In the genomic region with DNA sequence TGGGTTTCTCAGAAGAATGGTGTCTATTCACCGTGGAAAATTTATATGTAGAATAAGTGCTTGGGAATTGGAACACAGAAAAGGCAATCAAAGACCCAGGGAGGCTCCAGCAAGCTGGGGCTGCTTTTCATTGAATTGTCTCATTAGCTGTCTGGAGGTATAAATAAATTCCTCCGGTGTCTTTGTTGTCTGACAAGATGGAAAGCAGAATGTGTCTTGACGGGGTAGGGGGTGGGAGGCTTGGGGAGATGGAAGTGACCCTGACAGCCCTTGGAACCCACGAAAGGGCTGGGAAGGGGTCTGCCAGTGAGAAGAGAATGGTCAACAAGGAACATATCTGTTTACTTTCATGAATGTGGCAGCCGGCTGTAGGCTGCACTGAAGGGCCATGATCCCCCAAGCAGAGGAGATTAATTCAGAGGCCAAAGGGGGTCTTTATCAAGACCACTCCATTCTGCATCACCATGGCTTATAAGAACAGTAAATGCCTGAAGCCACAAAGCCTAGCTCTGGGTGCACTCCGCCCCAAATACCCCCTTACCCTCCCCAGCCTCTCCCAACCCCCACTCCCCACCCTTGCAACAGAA, we compare ENCODE assay signal across 12 mouse cellular contexts.
A peak's percentile ranks its signal among the peaks of the same experiment; 100 is the strongest.
DNase-seq lines count a peak whose midpoint lies in the region; ATAC-seq lines count a peak whose summit lies in the region.
"Had no signal": no experiment of that assay in that cellular context is flagged by ENCODE, and none has a peak within 500 bp of the region (broad histone marks: within the 10 kb centered on the region; RNA-seq: fewer than 3 reads in every experiment).

No protein-coding gene starts in this region.

- no peak overlapping the region for H3K4me3 ChIP-seq in embryonic facial prominence, embryonic 11.5 days (ENCODE audit: low read depth, low read length)
- no peak overlapping the region for H3K4me3 ChIP-seq in hindbrain, embryonic 13.5 days
- H3K4me3 ChIP-seq in midbrain, embryonic 15.5 days: no peak overlapping the region

- H3K4me1 ChIP-seq in embryonic facial prominence, embryonic 11.5 days (ENCODE audit: control insufficient read depth, insufficient read depth, low read length): no peaks in the 10 kb centered on the region
- peaks cover 21% of the 10 kb centered on the region for H3K4me1 ChIP-seq in hindbrain, embryonic 13.5 days (replicated peaks)
- H3K4me1 ChIP-seq in midbrain, embryonic 15.5 days: peaks cover 11% of the 10 kb centered on the region

- no peak overlapping the region for H3K27ac ChIP-seq in embryonic facial prominence, embryonic 11.5 days (replicated peaks; ENCODE audit: low read depth, low read length)
- peak overlapping the region; percentile 78 for H3K27ac ChIP-seq in hindbrain, embryonic 13.5 days
- peak overlapping the region; percentile 45 for H3K27ac ChIP-seq in midbrain, embryonic 15.5 days

- DNase-seq in embryonic facial prominence, embryonic 11.5 days (ENCODE audit: low spot score): no peak
- DNase-seq in retina, postnatal 1 day: peak; percentile 50
- no peak for DNase-seq in adipocyte (ENCODE audit: low spot score)
- DNase-seq in heart, adult 18-20 months: no peak
- no peak for DNase-seq in natural killer cell, adult 2 months (ENCODE audit: low spot score in 2 of 2)
- DNase-seq: cerebellum, adult 18-20 months; gastrocnemius, postnatal 10 days; lung, embryonic 14.5 days; right cerebral cortex, postnatal 14 days; thymus, postnatal 14 days had no signal

- ATAC-seq in embryonic facial prominence, embryonic 11.5 days (replicated peaks; ENCODE audit: insufficient number of reproducible peaks, low FRiP score, low TSS enrichment, low read depth): peak; percentile 67; the same call in 1 of the 2 replicates
- ATAC-seq in hindbrain, embryonic 13.5 days (ENCODE audit: low FRiP score): peak; percentile 69; the same call in 1 of the 2 replicates
- ATAC-seq in midbrain, embryonic 15.5 days (replicated peaks): no peak

- 50% methylated on average over 6 of the region's 6 CpGs for WGBS in embryonic facial prominence, embryonic 11.5 days
- WGBS in hindbrain, embryonic 13.5 days: 10% methylated on average over 6 of the region's 6 CpGs
- WGBS in midbrain, embryonic 15.5 days: 12% methylated on average over 6 of the region's 6 CpGs

- H3K9ac ChIP-seq in embryonic facial prominence, embryonic 11.5 days (replicated peaks; ENCODE audit: low read length): no peak overlapping the region
- no peak overlapping the region for H3K9ac ChIP-seq in hindbrain, embryonic 13.5 days
- no peak overlapping the region for H3K9ac ChIP-seq in midbrain, embryonic 15.5 days
- H3K9ac ChIP-seq: lung, embryonic 14.5 days had no signal

- H3K4me2 ChIP-seq in embryonic facial prominence, embryonic 11.5 days (ENCODE audit: low read depth, low read length): no peak overlapping the region
- no peak overlapping the region for H3K4me2 ChIP-seq in hindbrain, embryonic 13.5 days
- H3K4me2 ChIP-seq in midbrain, embryonic 15.5 days: no peak overlapping the region
- H3K4me2 ChIP-seq: lung, embryonic 14.5 days had no signal

- H3K9me3 ChIP-seq in embryonic facial prominence, embryonic 11.5 days (replicated peaks; ENCODE audit: control insufficient read depth, low read length): no peaks in the 10 kb centered on the region
- no peaks in the 10 kb centered on the region for H3K9me3 ChIP-seq in hindbrain, embryonic 13.5 days
- no peaks in the 10 kb centered on the region for H3K9me3 ChIP-seq in midbrain, embryonic 15.5 days

- H3K27me3 ChIP-seq in embryonic facial prominence, embryonic 11.5 days (ENCODE audit: control insufficient read depth, insufficient read depth, low read length): no peaks in the 10 kb centered on the region
- no peaks in the 10 kb centered on the region for H3K27me3 ChIP-seq in hindbrain, embryonic 13.5 days
- no peaks in the 10 kb centered on the region for H3K27me3 ChIP-seq in midbrain, embryonic 15.5 days (replicated peaks)

- H3K36me3 ChIP-seq in embryonic facial prominence, embryonic 11.5 days (replicated peaks; ENCODE audit: control insufficient read depth, insufficient read depth, low read depth, low read length): no peaks in the 10 kb centered on the region
- H3K36me3 ChIP-seq in hindbrain, embryonic 13.5 days: no peaks in the 10 kb centered on the region
- H3K36me3 ChIP-seq in midbrain, embryonic 15.5 days (replicated peaks): no peaks in the 10 kb centered on the region
